Mouse (Mus musculus) cerebellum, adult (tissue): ENCODE results near the gene Pex11g.

ENCODE experiments used
- ATAC-seq: cut with Nextera tagmentation; 2 replicates; pipeline ENCODE4 v1.9.2; 2017; ENCODE audit warnings: mild to moderate bottlenecking, moderate library complexity, mixed read lengths; ENCODE audit not compliant: insufficient number of reproducible peaks, low FRiP score, low TSS enrichment

Pex11g gene

GRCm38 (mm10) chr8:3467006-3467885, at the start of gene Pex11g:
TSS of gene Pex11g (minus strand) at chr8:3467680.
- peak; percentile 92 for ATAC-seq

GRCm38 (mm10) chr8:3517117-3517495, 49.6 kb upstream of the Pex11g start:
- no peak; the same call in 1 of the 2 replicates for ATAC-seq

GRCm38 (mm10) chr8:3516450-3517116, 49.1 kb upstream of the Pex11g start:
- ATAC-seq, result peak; percentile 77

- ATAC-seq, result 0 out of 2 replicates have a peak, but pooled peaks have one; percentile 5
Measured at GRCm38 (mm10) chr8:3515771-3516417, 48.4 kb upstream of the Pex11g start.

GRCm38 (mm10) chr8:3515260-3515671, 47.8 kb upstream of the Pex11g start, which contains the start of gene Pnpla6:
TSS of gene Pnpla6 (plus strand) at chr8:3515384.
- ATAC-seq, result peak; percentile 65

GRCm38 (mm10) chr8:3514681-3515247, 47.3 kb upstream of the Pex11g start:
- ATAC-seq, result no peak

GRCm38 (mm10) chr8:3507979-3508754, 40.7 kb upstream of the Pex11g start:
- ATAC-seq, result no peak

GRCm38 (mm10) chr8:3502217-3502616, 34.7 kb upstream of the Pex11g start:
- ATAC-seq, result no peak

GRCm38 (mm10) chr8:3500235-3501090, 33.0 kb upstream of the Pex11g start, which contains the start of gene Mcoln1:
TSS of gene Mcoln1 (plus strand) at chr8:3500457.
- peak; percentile 84 for ATAC-seq

- no peak; the same call in 1 of the 2 replicates for ATAC-seq
Measured at GRCm38 (mm10) chr8:3499751-3500150, 32.3 kb upstream of the Pex11g start.

- no peak for ATAC-seq
Measured at GRCm38 (mm10) chr8:3498583-3498982, 31.1 kb upstream of the Pex11g start.

GRCm38 (mm10) chr8:3496428-3496748, 28.9 kb upstream of the Pex11g start:
- no peak for ATAC-seq

GRCm38 (mm10) chr8:3495578-3496427, 28.3 kb upstream of the Pex11g start:
- ATAC-seq, result no peak

GRCm38 (mm10) chr8:3493845-3494208, 26.3 kb upstream of the Pex11g start:
- no peak for ATAC-seq

- ATAC-seq, result peak; percentile 91
Measured at GRCm38 (mm10) chr8:3492901-3493844, 25.7 kb upstream of the Pex11g start, which contains the start of gene Zfp358. TSS of gene Zfp358 (plus strand) at chr8:3493138.

- no peak for ATAC-seq
Measured at GRCm38 (mm10) chr8:3485192-3485591, 17.7 kb upstream of the Pex11g start.

GRCm38 (mm10) chr8:3483546-3483945, 16.1 kb upstream of the Pex11g start:
- ATAC-seq, result no peak
